Mouse (Mus musculus) kidney, adult 8-10 months (tissue): ENCODE results near the gene Wdr37.
A peak's percentile ranks its signal among the peaks of the same experiment; 100 is the strongest.

Experiments used
- DNase-seq, 2 experiments: peaks; one replicate each; pipeline ENCODE4 v3.0.0; 2022

The Wdr37 gene

DNA sequence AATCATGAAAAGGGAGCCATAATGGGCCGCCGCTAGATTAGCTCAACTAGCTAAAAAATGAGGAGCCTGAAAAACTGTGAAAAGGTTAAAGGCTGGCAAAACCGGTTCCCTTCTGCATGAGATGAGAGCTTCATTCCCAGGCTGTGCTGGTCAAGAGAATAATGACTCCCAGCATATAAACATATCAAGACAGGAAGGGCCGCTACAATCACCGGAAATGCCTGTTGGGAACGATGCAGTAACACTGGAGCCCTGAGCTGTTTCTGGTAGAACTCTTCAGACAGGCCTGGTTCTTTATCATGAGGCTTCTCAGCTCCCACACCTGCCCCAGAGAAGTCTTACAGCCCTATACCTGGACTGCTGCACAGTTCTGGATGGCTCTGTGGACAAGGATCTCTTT lies 31.8 kb downstream of the Wdr37 start:
- DNase-seq: peak; percentile 41 to 45

- no peak for DNase-seq
Observed at GRCm38 (mm10) chr13:8839111-8839510, 32.6 kb downstream of the Wdr37 start.

DNA sequence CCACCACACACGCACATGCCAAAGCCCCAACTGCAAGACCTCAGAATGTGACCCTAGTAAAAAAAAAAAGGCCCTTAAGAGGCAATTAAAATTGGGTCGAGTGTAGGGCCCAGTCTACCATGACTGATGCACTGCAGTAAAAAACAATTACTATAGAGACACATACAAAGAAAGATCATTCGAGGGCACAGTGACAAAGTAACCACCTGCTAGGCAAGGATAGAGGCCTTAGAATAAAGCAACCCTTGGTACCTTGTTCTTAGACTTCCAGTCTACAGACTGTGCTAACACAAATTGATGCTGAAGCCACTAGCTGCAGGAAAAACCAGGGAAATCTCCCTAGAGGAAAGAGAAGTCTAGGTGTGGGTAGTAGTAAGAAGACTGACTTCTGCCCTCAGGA lies 33.3 kb downstream of the Wdr37 start:
- DNase-seq: no peak

DNA sequence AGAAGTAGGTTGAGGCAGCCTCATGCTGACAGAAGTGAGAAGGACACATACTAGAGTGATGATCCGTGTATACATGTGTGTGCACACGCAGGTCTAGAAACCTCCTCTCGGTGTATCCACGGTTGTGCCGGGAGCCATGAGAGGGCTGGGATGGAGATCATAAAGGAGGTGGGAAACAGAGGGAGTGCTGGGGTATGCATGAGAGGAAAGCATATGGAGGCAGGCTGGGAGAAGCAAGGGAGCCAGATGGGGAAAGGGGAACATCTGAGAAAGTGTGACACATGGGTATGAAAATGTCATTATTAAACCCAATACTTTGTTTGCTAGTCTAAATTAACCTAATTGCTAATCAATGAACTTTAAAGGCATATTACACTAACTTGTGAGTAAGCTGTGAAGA lies 37.1 kb downstream of the Wdr37 start:
- DNase-seq: no peak

DNA sequence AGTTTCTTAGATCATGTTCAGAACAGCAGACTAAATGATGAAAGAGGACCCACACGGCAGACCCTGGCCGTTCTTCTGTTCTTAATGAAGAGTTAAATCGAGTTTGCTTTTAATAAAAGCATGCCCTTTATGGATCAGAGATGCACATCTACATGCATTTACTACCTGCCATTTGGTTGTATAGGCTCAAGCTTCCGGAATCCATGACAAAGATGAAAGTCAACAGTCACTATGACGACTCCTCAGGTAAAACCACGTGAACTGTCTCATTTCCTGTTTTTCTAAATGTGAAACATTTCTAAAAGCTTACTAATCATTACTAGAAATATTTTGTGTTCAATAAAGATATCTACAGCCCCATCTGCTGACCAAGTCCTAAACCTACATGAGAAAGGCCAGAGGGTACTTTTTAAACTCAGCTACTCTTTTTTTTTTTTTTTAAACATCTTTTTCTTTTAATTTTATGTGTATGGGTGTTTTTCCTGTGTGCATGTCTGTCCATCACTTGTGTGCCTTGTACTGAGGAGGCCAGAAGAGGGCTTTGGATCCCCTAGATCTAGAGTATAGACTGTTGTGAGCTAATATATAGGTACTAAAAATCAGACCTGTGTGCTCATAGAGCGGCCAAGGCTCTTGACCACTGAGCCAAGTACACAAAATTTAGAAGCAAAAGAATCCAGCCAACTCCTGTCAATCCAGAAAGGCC lies 40.0 kb downstream of the Wdr37 start:
- DNase-seq: no peak

DNA sequence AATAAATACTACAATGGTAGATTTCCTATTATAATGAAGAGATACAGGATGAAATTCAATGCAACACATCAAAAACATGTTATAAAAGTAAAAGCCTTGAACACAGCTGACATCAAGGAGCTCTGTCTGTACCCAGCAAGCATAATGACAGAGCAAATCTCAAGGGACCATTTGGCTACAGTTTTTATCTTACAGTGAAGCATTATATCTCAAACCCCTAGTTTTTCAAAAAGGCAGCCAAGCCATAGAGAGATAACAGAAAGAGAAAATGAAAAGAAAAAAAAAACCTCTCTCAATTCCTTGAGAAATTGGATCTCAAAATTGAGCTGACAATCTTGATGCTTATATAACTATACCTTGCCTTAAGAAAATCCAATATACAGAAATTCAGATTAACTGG lies 41.0 kb downstream of the Wdr37 start:
- DNase-seq: no peak

DNA sequence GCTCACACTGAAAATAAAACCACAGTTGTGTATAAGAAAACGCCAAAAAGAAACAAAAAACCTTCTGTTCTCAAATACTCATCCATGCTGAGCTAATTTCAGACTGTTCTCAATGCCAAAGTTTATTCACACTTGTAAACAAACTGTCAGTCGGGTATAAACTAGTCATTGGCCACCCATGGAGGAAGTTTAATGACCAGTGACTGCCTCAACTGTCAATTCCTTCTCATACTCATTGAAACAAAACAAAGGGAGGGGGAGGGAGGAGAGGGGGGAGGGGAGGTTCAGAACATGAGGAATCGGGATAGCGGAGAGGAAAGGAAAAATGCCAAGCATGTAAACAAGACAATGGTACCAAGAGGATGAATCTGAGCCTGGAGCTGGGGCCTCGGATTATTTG lies 41.9 kb downstream of the Wdr37 start:
- DNase-seq: no peak

GRCm38 (mm10) chr13:8828946-8829345 lies 42.8 kb downstream of the Wdr37 start:
- no peak for DNase-seq

- DNase-seq: no peak
Observed at GRCm38 (mm10) chr13:8823546-8823945, 48.2 kb downstream of the Wdr37 start.

- DNase-seq: peak; percentile 19 to 38
Observed at GRCm38 (mm10) chr13:8823120-8823519, 48.6 kb downstream of the Wdr37 start.

- DNase-seq: no peak
Observed at GRCm38 (mm10) chr13:8822201-8822600, 49.5 kb downstream of the Wdr37 start.

- no peak for DNase-seq
Observed at GRCm38 (mm10) chr13:8805931-8806330, 65.8 kb downstream of the Wdr37 start.

GRCm38 (mm10) chr13:8800576-8800975 lies 71.1 kb downstream of the Wdr37 start:
- no peak for DNase-seq

- DNase-seq: no peak
Observed at GRCm38 (mm10) chr13:8793217-8793616, 78.5 kb downstream of the Wdr37 start.

- DNase-seq: peak; percentile 12 to 51
Observed at GRCm38 (mm10) chr13:8785185-8785584, 86.5 kb downstream of the Wdr37 start.

DNA sequence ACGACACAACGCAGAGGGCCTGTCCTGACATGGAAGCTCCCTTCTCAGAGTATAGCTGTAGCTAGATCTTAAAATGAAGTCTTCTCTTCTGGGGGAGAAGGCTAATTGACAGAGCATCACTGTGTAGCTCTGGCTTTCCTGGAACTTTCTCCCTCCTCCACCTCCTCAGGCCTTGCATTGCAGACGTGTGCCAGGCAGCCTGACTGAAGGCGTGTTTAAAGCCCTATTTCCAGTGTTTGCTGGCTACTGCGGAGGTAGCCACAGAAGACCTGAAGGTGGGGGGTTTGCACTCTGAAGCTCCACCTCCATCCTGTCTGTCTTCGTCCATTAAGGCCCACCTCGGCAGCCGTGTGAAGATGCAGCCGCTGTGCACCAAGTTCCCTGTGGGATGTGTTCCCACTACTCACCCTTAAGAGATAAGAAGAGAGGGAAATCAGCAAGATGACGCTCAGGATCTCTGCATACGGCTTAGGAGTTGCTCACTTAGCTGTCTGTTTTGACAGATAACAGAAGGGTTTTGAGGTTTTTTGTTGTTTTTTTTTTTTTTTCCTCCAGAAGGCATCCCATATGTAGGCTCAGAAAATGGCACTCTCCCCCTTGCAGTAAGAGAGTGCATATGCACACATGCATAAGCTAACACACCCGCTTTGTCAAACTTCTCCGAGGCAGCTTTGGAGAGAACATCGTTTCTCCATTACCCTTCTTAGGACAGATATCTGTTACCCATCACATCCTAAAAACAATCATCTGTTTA lies 87.2 kb downstream of the Wdr37 start:
- no peak for DNase-seq

DNA sequence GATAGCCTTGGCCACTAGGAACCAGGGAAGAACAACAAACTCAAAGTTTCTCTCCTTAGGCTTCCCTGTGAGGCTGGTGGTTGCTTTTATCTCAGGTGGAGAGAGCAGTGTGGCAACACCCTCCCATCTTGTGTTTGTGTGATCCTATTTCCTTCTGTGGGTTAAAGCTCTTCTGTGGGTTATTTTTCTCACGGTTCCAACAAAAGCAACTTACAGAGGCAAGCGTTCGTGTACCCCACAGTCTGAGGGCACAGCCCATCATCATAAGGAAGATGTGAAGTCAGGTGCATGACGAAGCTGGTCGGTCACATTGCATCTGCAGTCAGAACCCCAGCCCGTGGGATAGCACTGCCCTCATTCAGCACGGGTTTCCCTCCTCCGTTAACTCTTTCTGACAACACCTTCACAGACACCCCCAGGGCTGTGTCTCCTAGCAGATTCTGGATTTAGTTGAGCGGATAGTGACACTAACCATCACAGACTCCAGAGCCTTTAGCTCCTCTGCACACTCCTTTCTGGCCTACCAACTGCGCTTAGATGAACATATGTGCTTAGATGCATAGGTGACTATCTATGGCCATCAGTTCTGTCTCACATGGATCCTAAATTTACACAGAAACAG lies 87.9 kb downstream of the Wdr37 start:
- DNase-seq: no peak

DNA sequence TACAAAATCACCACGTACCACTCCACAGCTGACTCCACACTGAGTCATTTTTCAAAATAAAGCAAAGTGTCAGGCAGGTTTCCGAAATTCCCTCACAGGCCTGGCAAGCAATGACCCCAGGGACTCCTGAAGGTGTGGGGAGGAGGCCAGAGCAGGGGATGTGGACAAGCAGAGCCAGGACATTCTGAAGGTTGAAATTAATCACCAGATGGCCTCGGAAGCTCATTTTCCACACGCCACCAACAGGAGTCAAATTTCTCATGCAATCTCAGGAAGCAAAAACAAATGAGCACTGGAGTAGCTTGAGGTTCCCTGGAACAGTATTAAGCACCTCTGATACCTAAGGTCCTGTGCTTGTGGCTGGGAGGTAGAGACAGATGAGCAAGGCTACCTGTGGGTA lies 89.1 kb downstream of the Wdr37 start:
- DNase-seq: no peak

DNA sequence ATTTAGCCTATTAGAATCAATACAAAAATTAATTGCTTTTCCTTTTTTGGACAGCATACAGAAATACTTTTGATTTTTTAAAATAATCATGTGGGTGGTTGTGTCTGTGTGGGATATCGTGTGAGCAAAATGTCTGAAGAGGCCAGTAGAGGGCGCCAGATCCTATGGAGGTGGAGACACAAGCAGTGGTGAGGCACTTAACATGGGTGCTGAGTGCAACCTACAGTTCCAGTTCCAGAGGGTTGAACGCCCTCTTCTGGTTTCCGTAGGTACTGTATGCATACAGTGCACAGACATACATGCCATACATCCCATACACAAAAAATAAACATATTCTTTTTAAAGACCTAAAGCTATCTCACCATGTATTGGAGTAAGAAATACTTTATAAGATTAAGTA lies 91.3 kb downstream of the Wdr37 start:
- peak; percentile 21 to 56 for DNase-seq

GRCm38 (mm10) chr13:8770616-8771015 lies 101.1 kb downstream of the Wdr37 start:
- no peak for DNase-seq

DNA sequence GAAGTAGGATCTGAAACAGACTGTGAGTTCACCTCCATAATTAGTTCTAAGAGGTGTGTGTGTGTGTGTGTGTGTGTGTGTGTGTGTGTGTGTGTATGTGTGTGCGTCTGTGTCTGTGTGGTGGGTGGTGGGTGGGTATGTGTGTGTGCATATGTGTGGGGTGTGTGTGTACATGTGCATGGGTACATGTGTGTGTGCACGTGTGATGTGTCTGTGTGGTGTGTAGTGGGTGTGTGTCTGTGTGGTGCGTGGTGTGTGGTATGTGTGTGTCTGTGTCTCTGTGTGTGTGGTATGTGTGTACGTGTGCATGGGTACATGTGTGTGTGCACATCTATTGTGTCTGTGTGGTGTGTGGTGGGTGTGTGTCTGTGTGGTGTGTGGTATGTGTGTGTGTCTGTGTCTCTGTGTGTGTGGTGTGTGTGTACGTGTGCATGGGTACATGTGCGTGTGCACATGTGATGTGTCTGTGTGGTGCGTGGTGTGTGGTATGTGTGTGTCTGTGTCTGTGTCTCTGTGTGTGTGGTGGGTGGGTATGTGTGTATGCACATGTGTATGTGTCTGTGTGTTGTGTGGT lies 102.0 kb downstream of the Wdr37 start:
- DNase-seq: no peak

DNA sequence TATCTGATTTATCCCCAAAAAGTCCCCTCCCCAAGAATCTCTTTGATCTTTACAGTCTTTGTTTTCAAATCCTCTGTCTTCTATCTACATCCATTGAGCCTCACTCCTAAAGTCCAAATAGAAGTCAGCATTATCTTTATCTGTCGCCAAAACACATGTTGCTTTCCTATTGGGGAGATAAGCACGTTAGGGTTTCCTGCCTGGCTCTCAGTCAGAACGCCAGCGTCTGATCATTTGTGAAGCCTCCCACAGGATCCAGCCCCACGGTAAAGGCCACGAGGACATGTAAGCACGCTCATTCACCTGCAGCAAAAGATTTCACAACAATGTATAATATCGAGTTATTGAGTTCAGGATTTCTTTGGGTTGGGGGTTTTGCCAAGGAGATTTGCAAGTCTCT lies 110.8 kb downstream of the Wdr37 start:
- no peak for DNase-seq
